Mouse (Mus musculus) E14TG2a.4 (cell line): Measurements from ENCODE around the gene Vrk1.

Source experiments
- H3K27me3 ChIP-seq: 2 replicates; pipeline ENCODE4 v1.6.1; 2014; ENCODE audit warnings: low read length, control low read depth; ENCODE audit not compliant: insufficient read depth
- H3K36me3 ChIP-seq: 2 replicates; pipeline ENCODE4 v1.6.1; 2014; ENCODE audit warnings: low read length, control low read depth; ENCODE audit not compliant: insufficient read depth
- H3K4me1 ChIP-seq: replicated peaks from 2 replicates; pipeline ENCODE4 v1.6.1; 2014; ENCODE audit warnings: low read depth, low read length, control low read depth
- H3K4me3 ChIP-seq: replicated peaks from 2 replicates; pipeline ENCODE4 v1.5.1; 2014; ENCODE audit warnings: mild to moderate bottlenecking, low read length
- H3K9me3 ChIP-seq: 2 replicates; pipeline ENCODE4 v1.6.1; 2014; ENCODE audit warnings: low read length, control low read depth
- CTCF ChIP-seq: conservative IDR thresholded peaks from 2 replicates; pipeline ENCODE4 v1.5.1; 2014; ENCODE audit warnings: low read length
- NANOG ChIP-seq: IDR thresholded peaks from 2 replicates; pipeline ENCODE4 v1.6.1; 2014; ENCODE audit warnings: borderline replicate concordance, low read length, mixed read lengths
- POU5F1 ChIP-seq: IDR thresholded peaks from 2 replicates; pipeline ENCODE4 v1.6.1; 2014; ENCODE audit warnings: low read length, borderline replicate concordance

Gene Vrk1

GRCm38 (mm10) chr12:106031916-106032315 is 21.9 kb downstream of the Vrk1 start:
- Histone ChIP-seq H3K4me3 (no peak overlapping the region), H3K9me3 (no peaks in the 10 kb centered on the region), H3K27me3 (no peaks in the 10 kb centered on the region), H3K36me3 (peaks cover 35% of the 10 kb centered on the region), H3K4me1 (peaks cover 40% of the 10 kb centered on the region)
- TF ChIP-seq NANOG (no peak), CTCF (no peak), POU5F1 (no peak)

GRCm38 (mm10) chr12:106032361-106032760 is 22.3 kb downstream of the Vrk1 start:
- no peaks in the 10 kb centered on the region for H3K9me3 ChIP-seq
- TF ChIP-seq CTCF = no peak
- TF ChIP-seq POU5F1 = no peak
- TF ChIP-seq NANOG = no peak
- H3K36me3 ChIP-seq = peaks cover 36% of the 10 kb centered on the region
- no peak overlapping the region for H3K4me3 ChIP-seq
- peaks cover 43% of the 10 kb centered on the region for H3K4me1 ChIP-seq
- no peaks in the 10 kb centered on the region for H3K27me3 ChIP-seq

DNA sequence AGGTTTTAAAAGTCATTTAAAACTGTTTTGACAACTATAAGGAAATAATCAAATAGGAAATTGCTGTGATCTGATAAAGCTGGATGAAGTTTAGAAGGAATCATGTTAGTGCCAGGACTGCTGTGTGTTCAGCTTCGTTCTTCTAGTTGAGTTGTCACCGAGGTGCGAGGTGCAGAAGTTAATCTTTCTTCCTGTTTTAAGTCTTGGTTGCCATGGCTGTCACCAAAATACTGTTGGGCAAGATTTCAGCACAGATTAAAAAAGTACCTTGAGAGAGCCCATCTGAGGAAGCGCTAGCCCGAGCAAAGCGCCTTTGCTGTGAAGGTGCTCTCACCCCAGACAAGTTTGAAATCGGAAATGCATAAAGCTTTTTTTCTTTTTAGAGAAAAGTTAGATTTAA is 24.2 kb downstream of the Vrk1 start:
- TF ChIP-seq NANOG (no peak), POU5F1 (no peak), CTCF (no peak)
- no peaks in the 10 kb centered on the region for H3K9me3 ChIP-seq
- H3K27me3 ChIP-seq = no peaks in the 10 kb centered on the region
- peaks cover 43% of the 10 kb centered on the region for H3K4me1 ChIP-seq
- peaks cover 41% of the 10 kb centered on the region for H3K36me3 ChIP-seq
- H3K4me3 ChIP-seq = no peak overlapping the region

GRCm38 (mm10) chr12:106034761-106035160 is 24.7 kb downstream of the Vrk1 start:
- H3K4me3 ChIP-seq = no peak overlapping the region
- TF ChIP-seq CTCF (no peak), NANOG (no peak), POU5F1 (no peak)
- H3K27me3 ChIP-seq = no peaks in the 10 kb centered on the region
- no peaks in the 10 kb centered on the region for H3K9me3 ChIP-seq
- peaks cover 46% of the 10 kb centered on the region for H3K36me3 ChIP-seq
- peaks cover 45% of the 10 kb centered on the region for H3K4me1 ChIP-seq

DNA sequence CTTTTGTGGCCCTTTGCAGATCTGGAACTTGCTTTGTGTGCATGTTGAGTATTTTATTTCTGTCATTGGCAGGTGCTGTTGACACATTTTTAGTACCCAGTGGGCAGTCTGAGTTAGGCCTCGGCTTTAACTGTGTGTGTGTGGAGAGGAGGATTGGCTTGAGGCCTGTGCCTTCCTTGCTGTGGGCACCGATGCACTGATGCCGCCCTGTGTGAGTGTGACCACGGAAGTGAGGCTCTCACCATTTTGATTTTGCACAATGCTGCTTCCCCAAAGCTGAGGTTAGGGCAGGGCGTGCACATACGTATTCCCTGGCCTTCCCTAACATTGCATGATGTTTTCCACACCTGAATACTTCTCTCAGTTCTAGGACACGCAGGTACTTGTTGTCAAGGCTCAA is 30.2 kb downstream of the Vrk1 start:
- TF ChIP-seq CTCF (no peak), NANOG (no peak), POU5F1 (no peak)
- H3K36me3 ChIP-seq = peaks cover 89% of the 10 kb centered on the region

GRCm38 (mm10) chr12:106046143-106046795 is 36.2 kb downstream of the Vrk1 start:
- TF ChIP-seq NANOG (no peak), POU5F1 (no peak), CTCF (no peak)
- H3K36me3 ChIP-seq = peaks cover 59% of the 10 kb centered on the region
- no peak overlapping the region for H3K4me3 ChIP-seq
- peaks cover 20% of the 10 kb centered on the region for H3K4me1 ChIP-seq
- H3K9me3 ChIP-seq = no peaks in the 10 kb centered on the region
- no peaks in the 10 kb centered on the region for H3K27me3 ChIP-seq

More for the DNA sequence above, 30.2 kb downstream of the Vrk1 start:
- Histone ChIP-seq H3K4me3 (no peak overlapping the region), H3K27me3 (no peaks in the 10 kb centered on the region), H3K9me3 (no peaks in the 10 kb centered on the region), H3K4me1 (peaks cover 33% of the 10 kb centered on the region)

DNA sequence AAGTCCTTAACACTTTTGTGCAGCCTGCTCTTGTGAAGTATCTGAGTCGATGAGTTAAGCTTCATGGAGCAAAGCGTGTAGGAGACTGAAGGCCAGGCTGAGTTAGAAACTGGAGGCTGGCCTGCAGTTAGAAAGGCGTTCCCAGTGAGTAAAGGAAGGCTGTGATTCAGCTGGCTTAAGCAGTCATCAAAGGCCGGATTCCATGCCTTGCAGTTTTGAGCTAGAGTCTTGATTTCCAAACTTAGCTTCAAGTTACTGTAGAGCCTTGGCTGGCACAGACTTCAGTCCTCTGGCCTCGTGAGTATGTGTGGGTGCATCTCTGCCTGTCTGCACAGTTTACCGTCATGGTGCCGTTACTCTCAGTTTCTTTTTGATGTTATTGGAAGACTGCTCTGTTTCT is 42.2 kb downstream of the Vrk1 start:
- Histone ChIP-seq H3K9me3 (no peaks in the 10 kb centered on the region), H3K27me3 (no peaks in the 10 kb centered on the region), H3K4me3 (no peak overlapping the region), H3K4me1 (peaks cover 14% of the 10 kb centered on the region), H3K36me3 (peaks cover 65% of the 10 kb centered on the region)
- TF ChIP-seq NANOG (no peak), POU5F1 (no peak), CTCF (no peak)

DNA sequence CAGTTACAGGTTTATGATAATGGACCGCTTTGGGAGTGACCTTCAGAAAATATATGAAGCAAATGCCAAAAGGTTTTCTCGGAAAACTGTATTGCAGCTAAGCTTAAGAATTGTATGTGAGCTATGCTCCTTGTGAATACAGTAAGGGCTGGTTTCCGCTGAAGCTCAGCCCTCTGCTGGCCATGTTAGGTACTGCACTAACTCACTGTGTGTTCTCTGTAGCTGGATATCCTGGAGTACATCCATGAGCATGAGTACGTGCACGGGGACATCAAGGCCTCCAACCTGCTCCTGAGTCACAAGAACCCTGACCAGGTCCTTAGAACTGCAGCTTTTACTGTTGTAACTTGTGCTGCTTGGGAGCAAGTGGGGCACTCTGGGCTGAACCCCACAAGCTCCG is 45.8 kb downstream of the Vrk1 start:
- no peak for TF ChIP-seq NANOG
- TF ChIP-seq CTCF = peak; percentile 93

DNA sequence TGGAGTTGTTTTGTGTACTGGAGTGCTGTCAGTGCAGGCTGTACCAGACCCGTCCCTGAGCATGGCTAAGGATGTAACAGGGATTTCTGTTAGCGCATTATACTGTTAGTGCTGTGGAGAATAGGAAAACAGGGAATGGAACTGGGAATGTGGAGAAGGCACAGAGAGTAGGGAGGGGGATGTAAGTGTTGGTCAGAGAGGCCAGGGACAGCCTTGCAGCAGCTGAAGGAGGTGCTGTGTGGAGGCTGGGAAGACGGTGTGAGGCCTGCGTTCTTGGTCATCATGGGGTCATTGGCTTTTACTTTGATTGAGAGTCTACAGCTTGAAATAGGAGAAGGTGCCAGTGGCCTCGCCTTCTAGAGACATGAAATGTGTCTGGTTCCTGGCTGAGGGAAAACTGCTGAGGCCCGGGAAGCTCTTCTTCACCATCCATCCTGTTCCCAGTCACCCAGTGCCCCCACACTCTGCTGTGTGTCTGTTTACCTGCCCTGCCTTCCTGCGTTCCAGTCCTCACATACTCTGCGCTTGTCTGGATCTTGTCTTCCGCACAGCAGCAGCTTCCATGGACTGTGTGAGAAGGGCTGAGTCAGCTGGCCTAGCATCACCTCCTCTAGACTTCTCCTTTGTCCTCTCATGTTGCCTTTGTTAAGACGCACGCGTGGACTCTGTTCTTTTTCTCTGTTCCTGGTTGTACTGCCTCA is 50.0 kb downstream of the Vrk1 start:
- TF ChIP-seq POU5F1 (no peak), NANOG (no peak), CTCF (no peak)
- Histone ChIP-seq H3K27me3 (no peaks in the 10 kb centered on the region), H3K4me3 (no peak overlapping the region), H3K9me3 (no peaks in the 10 kb centered on the region), H3K4me1 (peaks cover 23% of the 10 kb centered on the region), H3K36me3 (peaks cover 82% of the 10 kb centered on the region)

More for the DNA sequence above, 45.8 kb downstream of the Vrk1 start:
- Histone ChIP-seq H3K36me3 (peaks cover 84% of the 10 kb centered on the region), H3K4me3 (no peak overlapping the region), H3K9me3 (no peaks in the 10 kb centered on the region), H3K4me1 (peaks cover 32% of the 10 kb centered on the region), H3K27me3 (no peaks in the 10 kb centered on the region)
